Mouse (Mus musculus) liver, embryonic 14 days (tissue): ENCODE results near the gene Cd68. TPM values are rescaled to one million over a fixed set of nuclear protein-coding genes. Genes with fewer than 3 reads are reported as not detected.

Experiments
- polyA plus RNA-seq: library from polyadenylated mRNA; depleted of rRNA; stranded (reverse); fragments of >200 nt; gene quantifications from 2 replicates; pipeline ENCODE4 v1.2.3, GENCODE M21; 2012; rRNA removed

Gene Cd68
- 7.8 and 10.5 TPM in 2 replicates for polyA plus RNA-seq

DNA sequence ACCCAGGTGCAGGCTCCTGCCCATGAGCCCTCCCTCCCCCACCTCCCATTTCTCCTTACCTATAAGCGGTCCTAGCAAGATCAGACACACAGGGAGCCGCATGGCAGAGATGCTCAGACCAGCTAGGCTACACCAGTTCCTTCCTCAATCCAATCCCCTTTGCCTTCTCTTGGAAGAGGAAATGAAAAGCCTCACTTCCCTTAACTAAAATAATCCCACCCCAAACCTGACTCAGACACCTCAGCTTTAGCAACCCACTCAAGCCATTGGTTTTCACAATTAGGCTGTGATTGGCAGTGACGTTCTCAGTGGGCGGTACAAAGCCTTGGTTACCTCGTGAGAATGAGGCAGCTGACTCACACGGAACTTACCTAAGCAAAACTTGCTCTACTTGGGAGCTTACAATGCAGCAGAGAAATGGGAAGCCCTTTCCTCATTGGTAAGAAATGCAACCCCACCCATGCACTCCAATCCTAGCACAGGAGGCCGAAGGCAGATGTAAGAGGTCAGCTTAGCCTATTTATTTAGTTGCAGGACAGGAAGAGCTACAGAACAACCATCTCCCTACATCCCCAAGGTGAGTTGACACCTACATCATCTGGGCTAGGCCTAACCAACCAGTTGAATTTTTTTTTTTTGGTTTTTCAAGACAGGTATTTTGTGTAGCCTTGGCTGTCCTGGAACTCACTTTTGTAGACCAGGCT lies at the start of gene Cd68:
Cd68 (minus strand) TSS at position 193 of the 704 bp plus-strand sequence.

DNA sequence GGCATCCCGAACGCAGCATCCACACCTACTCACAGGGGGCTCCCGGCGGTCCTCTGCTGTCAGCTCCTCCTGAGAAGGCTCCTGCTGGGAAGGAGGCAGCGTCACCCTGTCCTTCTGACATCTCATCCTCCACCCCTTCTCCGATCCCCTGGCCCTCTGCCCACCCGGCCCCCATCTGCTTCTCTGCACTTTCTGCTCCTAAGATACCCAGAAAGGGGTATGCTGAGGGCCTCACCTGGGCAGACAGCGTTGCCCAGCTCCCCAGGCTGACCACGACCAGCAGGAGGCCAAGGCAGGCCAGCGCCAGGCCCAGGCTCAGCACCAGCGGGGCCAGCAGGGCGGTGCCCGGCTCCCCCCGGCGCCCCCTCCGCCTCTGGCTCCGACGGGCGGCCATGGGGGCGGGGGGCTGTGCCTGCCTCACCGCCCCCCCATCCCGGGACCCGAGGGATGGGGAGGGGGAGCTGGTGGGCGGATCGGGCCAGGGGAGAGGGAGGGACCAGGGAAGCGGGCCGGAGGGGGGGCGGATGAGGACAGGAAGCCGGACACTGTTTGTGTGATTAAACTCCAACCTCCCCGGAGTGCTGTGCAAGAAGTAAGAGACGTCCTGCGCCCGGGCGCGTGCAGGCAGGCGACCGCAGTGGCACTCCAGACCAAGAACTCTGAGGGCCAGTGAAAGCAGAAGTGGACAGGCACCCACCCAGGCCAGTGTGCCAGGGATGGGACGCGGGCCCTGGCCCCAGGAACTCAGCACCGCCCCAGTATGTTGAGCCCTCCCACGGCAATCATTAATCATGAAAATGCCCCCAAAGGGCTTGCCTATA lies 29.6 kb upstream of the Cd68 start, which contains the start of the genes Tnfsf12 and Tnfsfm13:
Tnfsf12 (minus strand) TSS at position 489 of the 821 bp plus-strand sequence.
Tnfsfm13 (minus strand) TSS at position 738 of the 821 bp plus-strand sequence.

DNA sequence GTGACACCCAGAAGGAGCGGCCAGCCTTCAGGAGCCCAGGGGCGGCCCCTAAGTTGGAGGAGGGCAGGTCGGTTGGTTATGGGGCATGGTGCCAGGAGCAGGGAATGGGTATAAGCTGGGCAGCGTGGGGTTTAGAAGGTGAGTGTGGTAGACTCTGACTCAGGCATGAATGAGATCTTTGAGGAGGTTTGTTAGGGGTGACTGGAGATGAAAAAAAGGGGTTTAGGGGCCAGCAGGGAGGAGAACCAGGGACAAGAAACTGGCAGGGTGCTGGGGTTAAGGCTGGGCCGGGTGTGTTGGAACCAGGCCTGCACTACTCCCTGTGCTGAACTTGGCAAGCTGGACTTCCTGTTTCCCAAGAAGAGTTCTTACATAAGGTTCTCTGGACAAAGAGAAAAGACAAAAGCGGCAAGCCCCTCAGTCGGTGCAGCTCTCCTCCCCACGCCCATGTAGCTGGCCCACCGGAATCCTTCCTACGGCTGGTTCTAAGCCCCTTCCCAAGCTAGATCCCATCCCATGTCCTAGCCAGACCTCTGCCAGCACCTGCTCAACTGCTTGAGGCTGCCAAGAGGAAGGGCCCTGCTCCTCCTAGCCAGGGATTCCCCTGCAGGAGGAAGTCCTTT lies 19.7 kb upstream of the Cd68 start, which contains the start of gene Tnfsf13:
Tnfsf13 (minus strand) TSS at position 259 of the 623 bp plus-strand sequence.

DNA sequence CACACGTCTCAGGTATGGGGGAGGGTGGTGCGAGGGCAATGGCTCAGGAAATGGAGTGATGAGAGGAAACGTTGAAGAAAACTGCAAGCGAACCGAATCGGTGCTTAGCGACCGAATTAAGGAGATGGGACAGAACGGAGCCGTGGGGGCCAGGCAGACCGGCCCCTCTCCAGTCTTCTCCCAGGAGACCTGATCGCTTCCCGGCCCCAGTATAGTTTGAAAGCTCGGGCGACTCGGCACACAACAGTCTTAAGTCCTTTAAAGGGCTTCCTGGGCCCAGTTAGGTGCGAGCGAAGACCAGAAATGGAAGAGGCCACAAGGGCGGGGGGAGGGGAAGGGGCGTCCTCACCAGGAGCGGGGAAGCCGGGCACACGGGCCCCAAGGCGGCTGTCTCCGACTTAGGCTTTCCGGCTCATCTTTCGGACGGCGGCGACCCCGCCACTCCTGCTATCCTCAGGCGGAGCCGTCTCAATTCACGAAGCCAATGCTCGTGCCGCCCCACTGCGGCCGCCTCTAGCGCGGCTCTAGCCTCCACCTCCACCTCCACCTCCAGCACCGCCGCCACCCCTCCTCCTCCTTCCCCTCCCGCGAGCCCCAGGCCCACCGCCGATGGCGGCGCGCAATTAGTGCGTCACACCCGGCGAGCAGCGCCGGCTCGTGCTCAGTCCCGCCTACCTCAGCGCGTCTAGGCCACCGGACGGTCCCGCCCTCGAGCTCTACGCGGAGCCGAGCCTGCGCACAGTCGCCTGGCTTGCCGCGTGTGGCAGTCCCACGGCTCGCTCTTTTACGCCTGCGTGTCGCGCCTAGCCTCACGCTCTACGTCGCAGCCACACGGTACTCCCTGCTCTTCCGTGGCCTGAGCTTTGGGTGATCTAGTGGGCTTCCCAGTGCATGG lies 15.6 kb upstream of the Cd68 start, which contains the start of gene Senp3:
Senp3 (minus strand) TSS at position 771 of the 895 bp plus-strand sequence.

DNA sequence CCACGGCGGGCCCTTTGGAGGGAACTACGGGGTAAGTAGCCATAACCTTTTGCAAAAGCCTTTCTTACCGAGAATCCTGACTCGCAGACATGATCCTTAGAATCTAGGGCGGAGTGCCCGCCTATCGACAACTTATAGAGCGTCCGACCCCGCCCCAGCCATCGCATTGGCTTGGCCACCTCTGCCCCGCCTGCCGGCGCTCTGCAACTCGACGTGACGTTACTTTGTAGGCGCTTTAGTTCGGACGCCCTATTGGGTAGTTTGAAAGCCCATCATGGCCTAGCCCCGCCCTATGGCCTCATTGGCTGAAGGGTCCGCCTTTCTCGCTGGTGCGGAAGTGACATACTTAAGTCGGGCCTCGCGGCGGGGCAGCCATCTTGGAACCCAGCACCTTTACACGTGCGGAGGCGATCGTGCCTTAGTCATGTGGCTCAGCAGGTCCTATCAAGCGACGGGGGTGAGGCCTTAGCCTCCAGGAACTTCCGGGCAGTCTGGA lies 6.3 kb upstream of the Cd68 start, which contains the start of gene Eif4a1:
Eif4a1 (minus strand) TSS at position 213 of the 496 bp plus-strand sequence.

DNA sequence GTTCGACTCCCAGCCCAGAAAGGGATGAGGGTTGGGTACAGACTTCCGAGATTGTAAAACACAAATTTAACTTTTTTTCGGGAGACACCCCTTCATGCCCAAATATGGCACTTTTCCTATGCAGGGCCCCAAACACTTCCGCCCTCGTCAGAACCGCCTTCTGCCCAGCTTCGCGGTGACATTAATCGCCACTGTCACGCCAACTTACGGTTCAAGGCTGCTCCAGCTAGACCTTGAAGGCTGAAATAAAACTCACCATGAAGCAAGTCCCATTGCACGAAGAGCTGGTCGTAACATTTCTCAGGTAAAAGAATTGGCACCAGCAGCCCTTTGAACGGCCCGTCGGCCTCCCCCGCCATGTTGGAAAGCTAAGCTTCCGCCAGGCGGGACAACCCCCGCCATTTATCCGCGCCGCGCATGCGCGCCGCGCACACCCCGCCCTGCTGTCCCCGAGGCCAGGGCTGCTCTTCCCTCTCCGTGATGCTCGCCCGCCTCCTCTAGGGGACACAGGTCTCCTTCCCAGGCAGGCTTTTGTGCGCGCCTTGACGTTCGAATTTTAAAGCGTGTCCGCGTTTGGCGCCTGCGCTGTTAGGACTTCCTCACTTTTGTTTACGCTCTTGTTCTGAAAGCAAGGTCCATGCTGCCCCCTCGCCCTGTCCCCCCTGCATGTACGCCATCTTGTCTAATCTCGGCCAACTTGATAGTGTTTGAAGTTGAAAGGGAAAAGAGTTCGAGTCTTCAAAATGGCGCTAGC lies 3.6 kb downstream of the Cd68 start, which contains the start of gene Mpdu1:
Mpdu1 (minus strand) TSS at position 430 of the 754 bp plus-strand sequence.

DNA sequence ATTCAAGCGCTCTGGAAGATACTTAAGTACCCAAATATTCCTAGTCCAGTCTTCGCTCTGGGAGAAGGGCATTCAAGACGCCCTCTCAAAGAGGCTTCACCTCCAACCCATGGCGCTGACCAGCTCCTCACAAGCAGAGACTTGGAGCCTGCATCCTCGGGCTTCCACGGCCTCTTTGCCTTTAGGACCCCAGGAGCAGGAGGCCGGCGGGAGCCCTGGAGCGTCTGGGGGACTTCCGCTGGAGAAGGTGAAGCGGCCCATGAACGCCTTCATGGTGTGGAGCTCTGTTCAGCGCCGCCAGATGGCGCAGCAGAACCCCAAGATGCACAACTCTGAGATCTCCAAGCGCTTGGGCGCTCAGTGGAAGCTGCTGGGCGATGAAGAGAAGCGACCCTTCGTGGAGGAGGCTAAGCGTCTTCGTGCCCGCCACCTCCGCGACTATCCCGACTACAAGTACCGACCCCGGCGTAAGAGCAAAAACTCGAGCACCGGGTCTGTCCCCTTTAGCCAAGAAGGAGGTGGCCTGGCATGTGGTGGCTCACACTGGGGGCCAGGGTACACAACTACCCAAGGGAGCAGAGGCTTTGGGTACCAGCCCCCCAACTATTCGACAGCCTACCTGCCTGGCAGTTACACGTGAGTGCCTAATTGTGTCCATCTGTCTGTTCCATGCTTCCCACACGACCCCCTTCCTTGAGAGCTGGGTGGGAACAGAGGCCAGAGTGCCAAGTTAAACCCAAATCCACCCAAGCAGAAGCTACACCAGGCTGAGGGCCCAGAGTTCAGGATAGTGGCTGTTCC lies 10.5 kb downstream of the Cd68 start, which contains the start of gene Sox15:
Sox15 (plus strand) TSS at position 51 of the 801 bp plus-strand sequence.

DNA sequence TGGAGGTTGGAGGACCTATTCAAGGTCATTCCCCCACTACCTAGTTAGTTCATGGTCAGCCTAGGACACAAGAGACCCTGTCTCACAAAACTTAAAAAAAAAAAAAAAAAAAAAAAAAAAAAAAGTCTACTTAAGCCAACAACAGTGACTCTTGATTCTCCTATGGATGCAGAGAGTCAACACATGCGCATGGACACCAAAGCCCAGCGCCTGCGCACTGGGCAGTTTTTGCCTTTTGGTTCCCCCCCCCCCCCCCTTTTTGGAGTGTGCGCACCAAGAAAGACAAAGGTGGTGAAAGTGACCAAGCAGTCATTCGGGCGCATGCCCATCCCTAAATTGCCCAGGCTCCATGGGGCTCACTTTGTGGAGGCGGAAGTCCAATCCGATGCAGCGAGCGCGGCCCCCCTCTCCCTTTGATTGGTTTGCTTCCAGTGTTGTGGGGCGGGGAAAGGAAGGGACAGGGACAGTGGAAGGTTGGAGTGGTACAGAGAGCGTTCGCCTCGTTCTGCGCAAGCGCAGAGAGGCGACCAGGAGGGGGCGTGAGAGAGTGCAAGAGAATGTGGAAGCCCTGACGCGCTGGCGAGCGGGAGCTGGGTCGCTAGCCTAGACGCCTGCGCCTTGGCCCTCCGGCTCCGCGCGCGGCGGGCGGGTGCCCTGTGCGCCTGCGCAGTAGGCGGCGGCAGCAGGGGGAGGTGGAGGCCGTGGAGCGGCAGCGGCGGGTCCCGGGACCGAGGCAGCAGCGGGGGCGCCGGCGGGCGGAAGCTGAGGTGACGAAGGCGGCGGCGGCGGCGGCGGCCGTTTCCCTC lies 33.5 kb downstream of the Cd68 start, which contains the start of gene Fxr2:
Fxr2 (plus strand) TSS at position 707 of the 806 bp plus-strand sequence.

DNA sequence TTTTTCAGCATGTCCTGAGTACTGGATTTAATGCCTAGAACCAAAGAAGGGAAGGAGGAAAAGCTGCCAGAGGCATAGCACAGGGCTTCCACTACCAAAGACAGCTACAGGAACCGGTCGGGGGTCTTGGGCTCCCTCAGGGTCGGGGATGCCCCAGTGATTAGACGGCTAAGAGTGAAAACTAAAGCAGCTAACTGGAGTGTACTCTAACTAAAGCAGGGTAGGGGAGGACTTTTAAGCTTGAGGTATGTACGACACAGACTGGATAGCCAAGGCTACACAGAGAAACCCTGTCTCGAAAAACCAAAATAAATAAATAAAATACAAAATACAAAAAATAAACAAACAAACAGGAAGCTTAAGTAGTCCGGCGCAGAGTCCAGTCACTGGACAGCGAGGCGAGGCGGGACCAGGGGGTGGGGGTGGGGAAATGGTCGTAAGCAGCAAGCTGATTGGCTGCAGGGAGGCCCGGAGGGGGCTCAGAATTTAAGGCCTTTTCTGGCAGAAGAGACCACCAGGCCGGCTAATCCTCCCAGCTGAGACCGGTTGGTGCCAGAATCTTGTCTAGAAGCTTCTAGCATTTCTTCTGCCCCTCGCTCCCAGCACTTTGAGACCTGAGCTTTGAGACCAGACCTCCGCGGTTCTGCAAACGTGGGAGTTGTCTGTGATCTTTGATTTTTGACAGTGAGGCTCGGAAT lies 44.2 kb downstream of the Cd68 start, which contains the start of gene Sat2:
Sat2 (plus strand) TSS at position 454 of the 698 bp plus-strand sequence.

DNA sequence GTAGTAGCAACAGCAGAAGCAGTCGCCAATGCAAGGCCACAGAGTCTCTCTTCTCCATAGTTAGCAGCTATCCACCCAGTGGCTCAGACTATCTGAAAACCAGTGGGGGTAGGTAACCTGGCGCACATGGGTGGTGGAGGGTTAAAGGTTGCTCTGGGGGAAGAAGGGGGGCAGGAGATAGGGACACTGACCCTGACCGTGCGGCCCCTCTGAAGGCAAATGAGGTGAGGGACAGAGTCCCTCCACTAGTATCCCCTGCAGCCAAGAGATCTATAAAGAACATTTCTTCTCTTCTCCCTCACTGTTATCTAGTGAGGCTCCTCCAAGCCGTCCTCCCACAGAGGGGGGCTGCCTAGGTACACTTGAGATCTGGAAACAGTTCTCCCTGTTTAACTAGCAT lies 48.1 kb downstream of the Cd68 start, which contains the start of gene Shbg:
Shbg (minus strand) TSS at position 101 of the 400 bp plus-strand sequence.

Other genes starting within 250 kb of the Cd68 start
- gene Dnah2, start 117.0 kb downstream of the Cd68 start, polyA plus RNA-seq, result 0.01 and 0.06 TPM in 2 replicates
- gene Efnb3, start 105.9 kb downstream of the Cd68 start, polyA plus RNA-seq, result 0.90 and 0.99 TPM in 2 replicates
- 8.8 and 10.8 TPM in 2 replicates for gene Wrap53, start 85.9 kb downstream of the Cd68 start, polyA plus RNA-seq
- gene Trp53, start 85.8 kb downstream of the Cd68 start, polyA plus RNA-seq, result 61.5 and 74.1 TPM in 2 replicates
- 17.8 and 21.7 TPM in 2 replicates for gene Atp1b2, start 60.2 kb downstream of the Cd68 start, polyA plus RNA-seq
- gene Shbg, start 48.2 kb downstream of the Cd68 start, polyA plus RNA-seq, result 19.1 and 24.0 TPM in 2 replicates
- gene Sat2, start 44.1 kb downstream of the Cd68 start, polyA plus RNA-seq, result 5.7 and 7.0 TPM in 2 replicates
- 21.3 and 22.6 TPM in 2 replicates for gene Fxr2, start 33.2 kb downstream of the Cd68 start, polyA plus RNA-seq
- 0.02 and 0.09 TPM in 2 replicates for gene Sox15, start 10.8 kb downstream of the Cd68 start, polyA plus RNA-seq
- 34.7 and 42.4 TPM in 2 replicates for gene Mpdu1, start 3.5 kb downstream of the Cd68 start, polyA plus RNA-seq
- gene Eif4a1, start 6.3 kb upstream of the Cd68 start, polyA plus RNA-seq, result 445 and 498 TPM in 2 replicates
- gene Senp3, start 15.9 kb upstream of the Cd68 start, polyA plus RNA-seq, result 46.2 and 57.7 TPM in 2 replicates
- 0.29 and 0.31 TPM in 2 replicates for gene Tnfsf13, start 19.6 kb upstream of the Cd68 start, polyA plus RNA-seq
- gene Tnfsf12, start 29.7 kb upstream of the Cd68 start, polyA plus RNA-seq, result 3.4 and 3.8 TPM in 2 replicates
- 0.77 and 0.86 TPM in 2 replicates for gene Tnfsfm13, start 29.9 kb upstream of the Cd68 start, polyA plus RNA-seq
- 12.7 and 15.6 TPM in 2 replicates for gene Polr2a, start 92.5 kb upstream of the Cd68 start, polyA plus RNA-seq
- 0.03 TPM in 1 of 2 replicates, not detected in the other for gene Slc35g3, start 95.8 kb upstream of the Cd68 start, polyA plus RNA-seq
- 1.2 and 1.5 TPM in 2 replicates for gene Zbtb4, start 99.8 kb upstream of the Cd68 start, polyA plus RNA-seq
- 0.69 and 1.5 TPM in 2 replicates for gene Chrnb1, start 129.8 kb upstream of the Cd68 start, polyA plus RNA-seq
- gene Fgf11, start 135.7 kb upstream of the Cd68 start, polyA plus RNA-seq, result 0.40 and 0.51 TPM in 2 replicates
- 0.24 and 0.25 TPM in 2 replicates for gene Tmem102, start 139.5 kb upstream of the Cd68 start, polyA plus RNA-seq
- not detected in 2 replicates for gene Gm39566, start 149.1 kb upstream of the Cd68 start, polyA plus RNA-seq
- gene Spem2, start 152.3 kb upstream of the Cd68 start, polyA plus RNA-seq, result not detected in 2 replicates
- not detected in 2 replicates for gene Spem1, start 156.0 kb upstream of the Cd68 start, polyA plus RNA-seq
- gene Nlgn2, start 171.6 kb upstream of the Cd68 start, polyA plus RNA-seq, result 2.1 and 2.2 TPM in 2 replicates
- 155 and 183 TPM in 2 replicates for gene Tmem256, start 172.4 kb upstream of the Cd68 start, polyA plus RNA-seq
- gene Plscr3, start 180.2 kb upstream of the Cd68 start, polyA plus RNA-seq, result 16.2 and 19.8 TPM in 2 replicates
- gene Tnk1, start 192.6 kb upstream of the Cd68 start, polyA plus RNA-seq, result 1.2 and 1.3 TPM in 2 replicates
- not detected in 2 replicates for gene Tmem95, start 211.9 kb upstream of the Cd68 start, polyA plus RNA-seq
- gene Kctd11, start 215.3 kb upstream of the Cd68 start, polyA plus RNA-seq, result 0.76 and 0.89 TPM in 2 replicates
- 2.7 and 3.3 TPM in 2 replicates for gene Acap1, start 229.4 kb upstream of the Cd68 start, polyA plus RNA-seq
- gene 2810408A11Rik, start 234.8 kb upstream of the Cd68 start, polyA plus RNA-seq, result 0.40 and 0.53 TPM in 2 replicates
- gene Neurl4, start 234.9 kb upstream of the Cd68 start, polyA plus RNA-seq, result 16.6 and 20.3 TPM in 2 replicates
- 75.3 and 87.1 TPM in 2 replicates for gene Gps2, start 247.7 kb upstream of the Cd68 start, polyA plus RNA-seq